Mouse (Mus musculus): ENCODE data around the gene Egfem1.

Egfem1 gene

DNA sequence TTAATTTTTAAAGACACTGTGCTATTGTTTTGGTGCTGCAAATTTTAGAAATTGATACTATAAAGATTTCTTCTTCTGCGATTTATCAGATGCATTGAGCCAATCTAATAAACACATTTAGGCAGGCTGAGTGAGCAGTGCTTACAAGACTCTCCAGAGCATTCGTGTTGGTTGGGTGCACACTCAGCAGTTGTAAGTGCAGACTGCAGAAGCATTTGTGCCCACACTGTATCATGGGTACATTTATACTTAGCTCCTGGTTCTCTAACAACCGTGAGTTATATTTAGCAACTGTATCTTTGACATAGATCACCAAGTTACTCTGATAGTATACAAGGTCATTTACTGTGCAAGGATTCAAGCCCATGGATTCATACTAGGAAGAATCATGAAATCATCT, 264.0 kb downstream of the Egfem1 start:
- no peak for DNase-seq (ENCODE audit: low spot score)

DNA sequence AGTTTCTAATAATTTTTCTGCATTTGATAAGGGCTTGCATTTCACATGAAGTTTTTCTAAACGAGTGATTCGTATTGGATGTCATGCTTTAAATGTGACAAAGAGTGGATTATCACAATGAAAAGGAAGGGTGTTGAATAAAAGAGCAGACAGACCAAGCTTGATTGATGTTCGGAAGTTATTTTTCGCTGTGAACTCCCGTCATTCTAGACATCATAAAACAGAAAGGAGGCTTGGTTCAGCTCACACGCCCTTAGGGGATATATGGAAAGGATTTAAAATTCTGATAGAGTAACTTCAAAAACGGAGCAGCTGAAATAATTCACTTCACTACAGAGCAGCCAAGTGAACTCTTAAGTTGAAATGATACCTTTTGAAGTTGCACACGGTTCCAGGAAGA, 285.1 kb downstream of the Egfem1 start:
- DNase-seq (ENCODE audit: low spot score): no peak

DNA sequence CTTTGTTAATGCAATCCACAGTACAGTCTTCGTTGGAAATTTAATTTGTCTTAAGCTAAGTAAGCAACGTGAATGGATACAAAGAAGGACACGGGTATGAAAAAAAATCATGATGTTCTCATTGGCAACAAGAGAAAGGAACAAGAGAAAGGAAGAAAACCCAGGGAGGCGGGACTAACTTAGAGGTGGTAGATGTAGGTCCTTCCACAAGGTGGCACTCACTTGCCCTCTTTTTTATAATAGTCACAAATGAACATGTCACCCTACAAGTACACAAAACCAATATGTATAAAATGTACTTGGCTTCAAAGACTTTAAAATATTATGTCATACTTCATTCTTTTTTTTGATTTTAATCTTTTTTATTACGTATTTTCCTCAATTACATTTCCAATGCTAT, 288.7 kb downstream of the Egfem1 start:
- no peak for DNase-seq (ENCODE audit: low spot score)

DNA sequence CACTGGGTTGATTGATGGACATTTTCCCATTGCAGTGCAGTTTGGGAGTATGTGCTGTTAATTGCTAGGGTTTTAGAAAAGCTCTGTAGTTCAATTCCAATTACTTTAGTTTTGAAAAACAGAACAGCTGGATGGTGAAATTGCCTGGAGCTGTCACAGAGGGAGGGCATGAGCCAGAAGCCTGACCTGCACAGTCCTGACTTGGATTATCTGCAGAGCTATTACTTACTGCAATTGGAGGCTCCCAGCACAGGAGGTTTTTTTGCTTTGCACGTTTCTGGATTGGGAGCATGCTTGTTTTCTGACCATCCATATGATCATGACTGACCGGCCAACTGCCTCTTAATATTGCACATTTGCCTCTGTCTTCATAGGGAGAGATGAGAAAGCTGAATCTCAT, 299.4 kb downstream of the Egfem1 start:
- no peak for DNase-seq (ENCODE audit: low spot score)

DNA sequence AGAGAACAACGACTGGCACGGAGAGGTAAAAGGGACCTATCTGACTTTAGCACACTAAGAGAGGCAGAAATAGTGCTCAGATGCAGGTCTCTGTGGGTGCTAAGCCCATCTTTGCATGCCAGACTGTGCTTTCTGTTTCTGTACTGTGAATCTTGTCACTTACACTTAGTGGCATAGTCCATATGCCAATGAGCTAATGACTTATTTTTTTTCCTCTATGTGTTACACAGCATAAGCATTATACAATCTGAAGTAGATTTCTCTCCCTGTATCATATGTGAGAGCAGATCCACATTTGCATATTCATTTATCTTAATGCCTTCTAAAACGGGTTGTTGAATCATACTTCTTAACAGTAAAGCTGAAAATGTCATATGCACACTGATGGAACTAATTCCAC, 317.2 kb downstream of the Egfem1 start:
- no peak for DNase-seq (ENCODE audit: low spot score)

DNA sequence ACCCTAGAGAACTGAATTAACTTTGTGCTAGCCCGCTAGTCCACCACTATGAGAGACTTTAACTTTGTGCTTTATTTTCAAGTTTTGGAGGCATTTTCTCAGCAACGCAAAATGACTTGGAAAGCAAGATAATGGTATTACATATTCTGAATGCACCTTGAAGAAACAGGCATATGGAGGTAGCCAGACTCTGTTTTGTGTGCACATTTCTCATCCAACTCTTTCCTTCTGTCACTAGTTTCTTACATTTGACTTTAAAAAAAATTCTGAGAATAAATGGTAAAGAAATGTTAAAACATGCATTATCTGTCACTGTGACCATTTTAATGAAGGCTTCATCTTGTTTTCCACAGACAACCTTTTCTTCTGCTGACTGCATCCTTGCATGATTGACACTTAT, 339.8 kb downstream of the Egfem1 start:
- DNase-seq (ENCODE audit: low spot score): no peak

DNA sequence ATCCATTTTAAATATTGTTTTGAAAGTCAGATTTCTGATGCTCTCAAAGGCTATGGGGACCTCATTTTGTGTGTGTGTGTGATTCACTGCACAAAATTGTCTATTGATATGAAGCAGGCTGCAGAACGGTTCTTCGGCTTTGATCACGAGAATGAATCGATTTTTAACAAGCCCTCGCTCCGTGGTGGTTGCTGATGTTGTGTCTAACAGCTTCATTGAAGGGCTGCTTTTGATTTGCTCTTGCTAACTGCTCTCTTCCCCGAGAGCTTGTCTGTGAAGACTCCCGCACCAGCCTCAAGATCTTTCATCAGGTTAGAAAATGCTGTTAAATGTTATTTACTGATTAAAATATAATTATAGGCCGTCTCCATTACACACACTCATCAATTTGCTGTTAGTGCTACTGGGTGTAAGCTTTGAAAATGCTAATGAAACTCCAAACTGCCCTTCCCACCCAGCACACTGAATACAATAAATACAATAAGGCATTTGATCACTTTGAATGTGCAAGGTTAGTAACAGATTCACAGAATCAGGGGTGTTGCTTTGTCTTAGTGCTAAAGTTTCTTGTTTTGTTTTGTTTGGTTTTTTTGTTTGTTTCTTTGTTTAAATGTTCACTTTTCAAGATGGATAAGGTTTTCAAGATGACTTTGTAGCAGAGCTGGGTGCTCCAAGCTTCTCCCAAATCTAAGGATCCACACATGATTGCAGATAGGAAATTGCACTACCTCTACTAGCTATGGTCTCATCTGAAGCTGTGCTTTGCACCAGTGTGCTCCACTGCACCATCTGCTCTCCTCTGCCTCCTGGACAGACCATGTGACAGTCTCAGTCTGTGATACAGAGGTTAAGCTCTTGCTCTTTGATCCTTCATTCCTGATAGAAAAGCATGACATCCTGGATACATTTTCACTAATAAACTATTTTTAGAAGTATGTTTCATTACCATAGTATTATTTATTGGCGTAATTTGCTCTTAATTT, 350.6 kb downstream of the Egfem1 start:
- no peak for DNase-seq (ENCODE audit: low spot score)

DNA sequence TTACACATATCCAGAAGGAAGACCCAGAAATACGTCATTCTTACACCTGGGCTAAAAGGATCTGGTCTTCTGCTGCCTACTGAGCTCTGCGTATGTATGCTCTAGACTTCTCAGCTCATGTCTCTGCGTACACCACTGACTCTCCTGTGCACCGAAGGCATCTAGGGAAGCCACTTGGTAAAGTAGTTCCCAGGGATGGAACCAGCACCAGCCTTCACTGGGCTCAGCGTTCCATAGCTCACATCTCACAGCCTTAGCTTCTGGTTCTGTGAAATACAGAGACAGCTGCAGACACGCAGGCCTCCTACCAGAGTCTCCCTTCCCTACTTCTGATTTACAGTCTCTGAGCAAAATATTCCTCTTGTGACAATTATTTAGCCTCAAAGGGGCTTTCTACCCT, 361.2 kb downstream of the Egfem1 start:
- no peak for DNase-seq (ENCODE audit: low spot score)

DNA sequence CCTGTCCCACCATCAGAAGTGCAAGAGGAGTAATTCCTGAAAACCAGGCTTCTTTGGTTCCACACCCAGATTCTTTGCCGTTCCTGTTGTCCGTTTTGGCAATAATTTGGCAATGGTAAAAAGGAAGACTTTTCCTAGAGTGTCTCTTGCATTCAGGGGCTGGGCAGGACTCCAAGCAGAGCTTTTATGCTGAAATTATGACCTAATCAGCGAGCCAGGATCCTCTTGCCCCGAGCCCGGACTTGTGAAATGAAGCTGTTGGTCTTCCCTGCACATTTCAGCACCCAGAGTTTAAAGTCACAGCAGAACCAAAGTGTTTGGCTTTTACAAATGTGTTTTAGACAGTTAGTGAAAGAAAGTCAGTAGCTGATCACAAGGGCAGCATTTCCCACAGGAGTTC, 362.8 kb downstream of the Egfem1 start:
- DNase-seq (ENCODE audit: low spot score): no peak

DNA sequence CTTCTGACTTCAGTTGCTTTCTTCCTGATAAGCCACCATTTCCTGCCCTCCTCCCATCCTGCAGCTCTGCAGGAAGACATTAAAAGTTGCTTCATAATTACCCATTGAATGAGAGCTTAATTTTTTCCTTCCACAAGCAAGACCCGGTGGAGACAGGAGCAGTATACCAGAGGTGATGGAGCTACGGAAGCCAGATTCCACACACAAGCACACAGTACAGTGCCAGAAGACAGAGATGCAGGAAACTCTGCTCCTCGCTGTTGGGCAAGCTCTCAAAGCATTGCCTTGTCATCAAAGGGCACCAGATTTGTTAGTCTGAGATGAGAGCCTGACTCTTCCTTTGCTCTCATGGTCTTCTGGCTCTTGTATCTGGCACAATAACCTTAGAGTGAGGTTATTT, 364.3 kb downstream of the Egfem1 start:
- no peak for DNase-seq (ENCODE audit: low spot score)

DNA sequence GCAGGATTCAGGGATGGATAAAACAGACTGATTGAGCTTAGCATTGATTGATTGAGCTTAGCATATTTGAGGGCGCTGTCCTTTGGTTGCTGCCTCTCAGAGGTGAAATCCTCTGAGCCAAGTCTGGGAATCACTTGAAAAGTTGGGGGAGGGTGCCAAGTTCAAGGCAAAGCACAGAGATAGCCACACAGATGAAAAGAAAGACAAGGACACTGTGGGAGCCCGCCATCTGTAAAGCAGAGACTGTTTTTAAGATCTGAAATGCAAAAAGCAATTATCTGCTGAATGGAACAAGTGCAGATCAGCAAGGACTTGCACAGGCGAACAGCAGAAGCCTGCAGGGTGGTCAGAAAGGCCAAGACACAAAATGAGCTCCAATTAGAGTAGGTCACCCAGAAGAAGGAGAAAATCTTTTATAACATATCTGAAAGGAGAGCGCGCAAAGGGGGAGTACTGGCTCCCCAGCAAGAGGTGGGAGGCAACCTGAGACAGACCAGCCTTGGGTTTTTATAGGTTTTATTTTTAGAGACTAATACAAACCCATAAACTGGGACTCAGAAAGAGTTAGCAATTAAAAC, 367.1 kb downstream of the Egfem1 start:
- no peak for DNase-seq (ENCODE audit: low spot score)

DNA sequence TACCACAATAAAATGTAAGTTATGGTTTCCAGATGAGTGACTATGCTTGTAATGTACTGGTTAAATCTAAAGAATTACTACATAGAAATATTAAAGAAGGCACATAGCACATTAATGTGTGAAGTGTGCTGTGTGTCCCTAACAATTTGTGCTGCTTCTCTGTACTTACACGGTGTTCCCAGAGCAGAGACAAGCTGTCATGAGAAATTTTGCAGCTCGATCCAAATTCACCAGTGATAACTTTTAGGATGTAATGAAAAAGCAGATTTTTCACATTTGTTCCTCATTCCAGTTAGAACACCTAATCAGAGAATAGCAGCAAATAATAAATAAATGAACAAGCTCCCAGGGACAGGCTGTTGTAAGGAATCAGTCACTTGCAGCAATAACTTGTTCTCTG, 416.4 kb downstream of the Egfem1 start:
- no peak for DNase-seq (ENCODE audit: low spot score)

DNA sequence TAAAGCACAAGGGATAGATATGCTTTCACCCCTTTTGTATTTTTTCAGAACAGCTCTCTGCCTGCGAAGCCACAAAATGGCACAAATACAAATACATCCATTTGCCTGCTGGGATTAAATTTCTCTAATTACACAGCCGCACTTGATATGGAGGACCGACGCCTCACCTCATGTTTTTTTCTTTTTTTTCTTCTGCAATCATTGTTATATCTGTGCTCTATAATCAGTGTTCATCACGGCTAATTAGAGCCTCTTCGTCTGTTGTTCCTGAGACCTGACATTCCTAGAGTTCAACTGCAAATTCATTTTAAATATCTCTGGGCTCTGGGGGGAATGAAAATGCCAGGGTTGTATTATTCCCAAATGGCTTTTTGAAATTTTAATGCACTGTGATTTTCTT, 417.4 kb downstream of the Egfem1 start:
- DNase-seq (ENCODE audit: low spot score): no peak

DNA sequence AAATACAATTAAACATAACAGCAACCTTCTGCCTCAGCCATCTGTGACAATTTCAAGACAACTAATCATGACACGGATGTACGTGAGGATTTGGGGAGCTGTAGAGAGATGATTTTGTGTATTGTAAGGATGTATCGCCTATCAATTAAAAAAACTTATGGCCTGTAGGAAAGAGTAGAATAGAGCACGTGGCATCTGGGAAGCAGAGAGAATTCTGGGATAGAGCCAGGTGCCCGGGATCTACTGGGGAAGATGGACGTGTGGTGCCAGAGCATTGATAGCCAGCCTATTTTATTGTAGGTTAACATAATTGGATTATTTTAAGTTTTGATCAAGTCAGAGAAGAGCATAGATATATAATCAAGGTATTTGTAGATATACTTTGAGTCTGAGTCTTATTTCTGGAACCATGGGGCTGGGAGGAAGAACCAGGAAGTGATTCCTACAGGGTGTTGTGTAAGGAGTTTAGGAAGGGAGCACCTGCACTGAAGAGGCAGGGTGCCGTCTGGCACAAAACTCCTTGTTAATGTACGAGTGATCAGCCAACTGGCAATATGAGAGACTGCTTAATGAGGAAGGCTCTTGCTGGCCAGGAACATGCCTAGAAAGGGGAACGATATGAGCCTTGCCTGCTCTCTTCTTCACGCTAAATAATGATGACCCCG, 443.6 kb downstream of the Egfem1 start:
- DNase-seq (ENCODE audit: low spot score): no peak

DNA sequence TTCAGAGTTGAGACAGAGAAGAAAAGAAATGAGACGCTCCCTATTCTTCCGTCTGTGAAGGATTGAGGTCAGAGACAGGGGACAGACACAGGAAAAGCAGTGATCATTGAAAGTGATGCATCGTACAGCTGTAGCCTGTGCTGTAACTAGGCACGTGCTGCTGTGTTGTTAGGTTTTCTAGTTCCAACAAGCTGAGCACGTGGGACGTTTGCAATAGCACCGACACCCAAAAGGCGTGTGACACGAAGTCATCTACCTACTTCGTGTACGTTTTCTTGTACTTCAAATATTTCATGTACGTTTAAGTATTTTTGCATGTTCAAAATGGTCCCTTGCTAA, 444.1 kb downstream of the Egfem1 start:
- DNase-seq (ENCODE audit: low spot score): no peak

DNA sequence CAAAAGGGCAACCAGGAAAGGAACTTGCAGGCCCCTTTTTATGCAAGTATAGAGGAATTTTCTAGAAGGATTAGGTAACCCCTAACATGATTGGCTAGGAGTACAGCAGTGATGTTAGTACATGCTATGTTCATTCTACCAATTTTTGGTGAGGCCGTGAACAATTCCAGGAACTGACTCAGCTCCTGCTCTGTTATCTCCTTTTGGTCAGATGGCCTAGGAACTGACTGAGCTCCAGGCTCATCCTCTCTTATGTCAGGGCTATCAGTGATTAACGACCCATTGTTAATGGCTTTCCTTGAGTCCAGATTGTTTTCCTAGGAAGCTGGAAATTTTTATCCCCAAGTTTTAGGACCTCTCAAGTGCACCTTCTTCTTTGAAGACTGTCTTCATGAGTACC, 457.4 kb downstream of the Egfem1 start:
- no peak for DNase-seq (ENCODE audit: low spot score)

DNA sequence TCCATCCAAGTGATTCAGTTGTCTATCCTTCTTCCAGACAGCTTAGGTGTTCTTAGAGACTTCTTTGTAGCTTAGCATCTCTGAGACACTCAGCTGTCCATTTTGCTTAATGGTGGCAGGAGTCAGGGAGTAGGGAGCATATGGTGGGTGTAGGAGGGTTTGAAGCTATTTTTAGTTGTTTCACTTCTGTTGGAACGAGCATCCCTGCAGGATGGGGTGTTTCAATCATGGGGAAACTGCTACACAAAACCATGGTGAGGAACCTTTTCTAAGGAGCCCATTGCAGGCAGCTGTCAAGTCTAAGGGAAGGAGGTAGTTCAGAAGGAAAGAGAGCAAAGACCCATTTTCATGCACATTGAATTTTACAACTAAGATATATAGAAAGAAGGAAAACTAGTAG, 458.1 kb downstream of the Egfem1 start:
- DNase-seq (ENCODE audit: low spot score): no peak

DNA sequence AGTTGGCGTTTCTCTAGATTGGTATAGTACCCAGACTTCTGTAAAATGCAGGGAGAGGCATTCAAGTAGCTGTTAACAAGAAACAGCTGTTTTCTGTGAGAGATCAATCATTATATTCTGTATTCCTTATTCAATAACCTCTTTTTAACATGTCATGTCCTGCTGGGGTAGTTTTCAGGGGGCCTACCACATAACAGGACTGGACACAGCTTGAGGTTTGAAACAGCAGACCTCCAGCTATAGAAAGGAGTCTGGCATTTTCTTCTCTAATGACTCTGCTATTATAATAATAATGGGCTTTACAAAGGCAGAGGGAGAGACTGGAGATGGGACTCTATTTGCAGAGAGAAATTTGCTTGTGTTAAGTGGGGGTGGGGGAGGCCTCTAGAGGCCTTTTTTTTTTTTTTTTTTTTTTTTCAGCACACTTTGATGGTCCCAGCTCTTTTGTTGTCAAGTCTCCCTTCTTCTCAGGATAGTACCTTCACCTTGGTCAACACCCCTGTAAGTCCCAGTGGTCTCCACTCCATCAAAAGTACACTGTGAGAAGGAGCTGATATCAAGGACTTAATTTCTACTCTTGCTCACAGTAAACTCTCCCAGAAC, 459.8 kb downstream of the Egfem1 start:
- DNase-seq (ENCODE audit: low spot score): no peak

DNA sequence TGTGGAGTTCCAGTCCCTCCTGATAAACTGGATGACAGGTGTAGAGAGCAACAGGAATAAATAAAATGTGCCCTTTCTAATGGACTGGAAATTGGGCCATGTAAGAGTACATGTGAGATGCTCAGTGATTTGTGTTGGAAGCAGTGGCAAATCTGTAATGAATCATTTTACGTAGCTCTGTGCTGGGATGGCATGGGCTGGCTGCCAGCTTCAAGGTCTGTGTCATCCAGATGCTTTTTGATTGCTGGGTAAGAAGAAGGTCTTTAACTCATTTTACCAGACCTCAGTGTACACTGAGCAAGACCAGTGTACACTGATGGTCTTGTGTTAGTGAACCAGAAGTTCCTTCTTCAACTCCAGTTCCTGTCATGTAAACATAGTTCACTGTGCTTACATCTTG, 462.2 kb downstream of the Egfem1 start:
- DNase-seq (ENCODE audit: low spot score): no peak

DNA sequence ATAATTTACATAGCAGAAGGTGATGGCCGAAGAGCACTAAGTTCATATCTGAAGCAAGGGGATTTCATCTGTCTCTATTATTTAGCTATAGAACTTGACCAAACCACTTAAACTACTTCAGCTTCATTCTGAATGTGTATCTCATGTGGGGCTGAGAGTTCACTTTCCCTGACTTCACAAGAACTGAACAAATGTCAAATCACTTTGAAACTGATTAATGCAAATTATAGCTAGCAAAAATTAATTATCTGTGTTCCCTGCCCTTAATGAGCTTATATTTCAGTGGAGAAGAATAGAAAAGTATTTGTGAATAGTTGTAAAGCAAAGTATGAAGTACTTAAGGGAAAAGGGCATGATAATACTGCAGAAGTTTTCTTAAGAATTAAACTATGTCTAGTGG, 481.3 kb downstream of the Egfem1 start:
- DNase-seq (ENCODE audit: low spot score): no peak

DNA sequence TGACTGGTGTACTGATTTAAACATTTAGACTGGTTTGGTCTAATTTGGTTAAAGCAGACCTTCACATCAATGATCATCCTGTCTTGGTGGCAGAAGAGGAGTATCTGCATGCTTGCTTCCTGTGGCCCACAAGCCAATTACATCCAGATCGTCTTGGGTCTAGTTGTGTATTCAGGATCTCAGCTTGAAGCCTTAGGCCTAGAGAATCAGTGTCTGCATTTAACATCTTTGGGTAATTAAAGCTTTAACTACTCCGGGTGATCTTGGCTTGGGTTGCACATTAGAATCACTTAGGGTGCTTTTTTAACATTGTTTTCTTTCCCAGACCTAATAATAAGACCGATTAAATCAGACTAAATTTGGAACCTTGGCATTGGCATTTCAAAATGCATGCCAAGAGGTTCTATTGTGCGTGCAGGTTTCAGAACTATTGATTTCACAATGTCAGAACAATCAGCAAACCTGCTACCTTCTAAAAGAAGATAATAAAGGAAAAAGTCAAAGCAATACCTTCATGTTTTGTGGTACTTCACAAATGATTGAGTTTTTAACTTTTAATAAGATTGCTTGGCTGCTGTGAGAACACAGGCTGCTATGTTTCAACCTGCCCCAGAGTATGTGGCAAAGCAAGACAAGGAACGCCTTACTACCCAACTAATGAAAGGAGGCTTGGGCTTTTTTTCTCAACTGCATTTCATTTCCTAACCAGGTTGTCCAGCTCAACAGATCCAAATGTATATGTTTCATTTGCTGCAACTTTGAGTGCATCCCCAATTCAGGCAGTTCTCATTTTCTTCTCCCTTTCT, 496.4 kb downstream of the Egfem1 start:
- no peak for DNase-seq (ENCODE audit: low spot score)

DNA sequence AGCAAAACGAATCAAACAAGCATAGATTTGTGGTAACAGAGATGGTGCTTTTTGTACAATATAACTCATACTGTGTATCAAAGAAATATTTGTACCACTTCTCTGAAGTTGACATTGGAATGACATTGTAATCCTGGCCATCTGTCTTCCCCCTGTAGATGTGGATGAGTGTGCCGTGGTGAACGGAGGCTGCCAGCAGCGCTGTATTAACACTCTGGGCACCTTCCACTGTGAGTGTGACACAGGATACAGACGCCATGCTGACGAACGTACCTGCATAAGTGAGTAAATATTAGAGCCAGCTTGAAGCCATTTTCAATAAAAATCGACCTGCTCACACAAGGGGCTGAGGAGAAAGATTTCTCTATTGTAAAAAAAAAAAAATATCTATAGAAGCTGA, 500.9 kb downstream of the Egfem1 start:
- no peak for DNase-seq (ENCODE audit: low spot score)
